Mouse (Mus musculus) testis, adult 10 weeks (tissue): ENCODE measurements around the gene Dennd5b. TPM values are rescaled to one million over a fixed set of nuclear protein-coding genes. Genes with fewer than 3 reads are reported as not detected.

Source experiments
- polyA plus RNA-seq: library from polyadenylated mRNA; stranded (reverse); fragments of 350-450 nt; fragmentation: Illumina TruSeq; extraction: RNeasy Lipid Tissue Mini Kit (QIAGEN cat#74804); gene quantifications from one replicate; pipeline ENCODE4 v1.2.3, GENCODE M21; 2014; ENCODE audit warnings: low read depth, low replicate concordance

Gene Dennd5b
- 28.1 TPM for polyA plus RNA-seq

GRCm38 (mm10) chr6:149101076-149101942, at the start of gene Dennd5b:
TSS of gene Dennd5b (minus strand) at chr6:149101680.

GRCm38 (mm10) chr6:149139471-149139870, 38.0 kb upstream of the Dennd5b start, which contains the start of gene Etfbkmt:
TSS of gene Etfbkmt (plus strand) at chr6:149139849.

GRCm38 (mm10) chr6:149129870-149130269, 28.4 kb upstream of the Dennd5b start, which contains the start of gene Gm10203:
TSS of gene Gm10203 (plus strand) at chr6:149130170.

GRCm38 (mm10) chr6:148946409-148946742, 155.1 kb downstream of the Dennd5b start, which contains the start of gene Sinhcaf:
TSS of gene Sinhcaf (minus strand) at chr6:148946467.

Other genes with a start within 250 kb of the Dennd5b start
- gene Caprin2, start 205.4 kb downstream of the Dennd5b start, polyA plus RNA-seq, result 38.6 TPM
- 16.7 TPM for gene Sinhcaf, start 155.2 kb downstream of the Dennd5b start, polyA plus RNA-seq
- not detected for gene Gm10203, start 28.5 kb upstream of the Dennd5b start, polyA plus RNA-seq
- 27.6 TPM for gene Etfbkmt, start 38.2 kb upstream of the Dennd5b start, polyA plus RNA-seq
- 278 TPM for gene Amn1, start 87.0 kb upstream of the Dennd5b start, polyA plus RNA-seq
- gene Resf1, start 207.7 kb upstream of the Dennd5b start, polyA plus RNA-seq, result 24.9 TPM